Mouse (Mus musculus): Measurements from ENCODE around the gene Donson.

- TF ChIP-seq CTCF (IDR thresholded peaks at IDR 0.05; ENCODE audit: low read depth, low read length), result no peak
- TF ChIP-seq POLR2A (IDR thresholded peaks at IDR 0.05; ENCODE audit: extremely low read depth, insufficient read depth, low read length), result no peak
Observed at GRCm38 (mm10) chr16:91644901-91645300, 43.7 kb downstream of the Donson start.
